Mouse (Mus musculus) brown adipose tissue, adult 24 weeks (tissue): ENCODE data around the gene Pla2g2d. TPM values are rescaled to one million over a fixed set of nuclear protein-coding genes. Genes with fewer than 3 reads are reported as not detected.
"Not testable (repeated sequence)": the region's sequence is repeated elsewhere in the genome, so short reads cannot be mapped to it uniquely, and the experiment has no call there.

Experiments used
- H3K27ac ChIP-seq: fragments of 200-500 bp; replicated peaks from 2 replicates; pipeline ENCODE4 v1.5.1; 2012; ENCODE audit warnings: low read depth, mild to moderate bottlenecking, low read length
- H3K4me1 ChIP-seq: fragments of 200-500 bp; 2 replicates; pipeline ENCODE4 v1.6.1; 2012; ENCODE audit warnings: low read length, mixed read lengths; ENCODE audit not compliant: control insufficient read depth, insufficient read depth, insufficient read length
- H3K4me3 ChIP-seq: fragments of 200-500 bp; 2 replicates; pipeline ENCODE4 v1.5.1; 2012; ENCODE audit warnings: low read depth, mild to moderate bottlenecking, low read length, moderate library complexity; ENCODE audit not compliant: insufficient read depth
- polyA plus RNA-seq: library from polyadenylated mRNA; stranded (reverse); fragments of >200 nt; gene quantifications from 2 replicates; pipeline ENCODE4 v1.2.4, GENCODE M21; 2012; ENCODE audit not compliant: missing spikeins, insufficient read depth, insufficient read length

Gene Pla2g2d
- polyA plus RNA-seq, 1 experiment, result 4.9 TPM

- no peak overlapping the region for H3K4me3 ChIP-seq
- H3K4me1 ChIP-seq, result no peaks in the 10 kb centered on the region
- no peak overlapping the region for H3K27ac ChIP-seq
These were observed 21.1 kb downstream of the Pla2g2d start for GRCm38 (mm10) chr4:138796513-138797216.

- H3K4me3 ChIP-seq, result no peak overlapping the region
These were observed 21.7 kb downstream of the Pla2g2d start for GRCm38 (mm10) chr4:138797217-138797570.

GRCm38 (mm10) chr4:138800134-138800744, 24.7 kb downstream of the Pla2g2d start:
- no peak overlapping the region for H3K4me3 ChIP-seq
- no peaks in the 10 kb centered on the region for H3K4me1 ChIP-seq
- no peak overlapping the region for H3K27ac ChIP-seq

More at GRCm38 (mm10) chr4:138797217-138797570, 21.7 kb downstream of the Pla2g2d start:
- no peak overlapping the region for H3K27ac ChIP-seq
- no peaks in the 10 kb centered on the region for H3K4me1 ChIP-seq

- Histone ChIP-seq H3K4me1 (no peaks in the 10 kb centered on the region), H3K4me3 (no peak overlapping the region), H3K27ac (no peak overlapping the region)
These were observed 26.1 kb downstream of the Pla2g2d start for GRCm38 (mm10) chr4:138801631-138802030.

GRCm38 (mm10) chr4:138802917-138803316, 27.4 kb downstream of the Pla2g2d start:
- Histone ChIP-seq H3K4me1 (no peaks in the 10 kb centered on the region), H3K4me3 (no peak overlapping the region), H3K27ac (no peak overlapping the region)

- H3K27ac ChIP-seq, result no peak overlapping the region
- H3K4me1 ChIP-seq, result no peaks in the 10 kb centered on the region
- no peak overlapping the region for H3K4me3 ChIP-seq
These were observed 29.7 kb downstream of the Pla2g2d start for GRCm38 (mm10) chr4:138805248-138805647.

- H3K27ac ChIP-seq, result no peak overlapping the region
- H3K4me3 ChIP-seq, result no peak overlapping the region
- no peaks in the 10 kb centered on the region for H3K4me1 ChIP-seq
These were observed 30.6 kb downstream of the Pla2g2d start for GRCm38 (mm10) chr4:138806160-138806559.

GRCm38 (mm10) chr4:138806920-138807541, 31.5 kb downstream of the Pla2g2d start:
- Histone ChIP-seq H3K4me1 (no peaks in the 10 kb centered on the region), H3K4me3 (no peak overlapping the region), H3K27ac (no peak overlapping the region)

- no peak overlapping the region for H3K4me3 ChIP-seq
These were observed 40.6 kb downstream of the Pla2g2d start for GRCm38 (mm10) chr4:138816166-138816565.

GRCm38 (mm10) chr4:138817736-138818135, 42.2 kb downstream of the Pla2g2d start:
- H3K4me1 ChIP-seq, result no peaks in the 10 kb centered on the region
- H3K4me3 ChIP-seq, result no peak overlapping the region
- H3K27ac ChIP-seq, result no peak overlapping the region

More at GRCm38 (mm10) chr4:138816166-138816565, 40.6 kb downstream of the Pla2g2d start:
- Histone ChIP-seq H3K4me1 (no peaks in the 10 kb centered on the region), H3K27ac (no peak overlapping the region)

GRCm38 (mm10) chr4:138819101-138819500, 43.6 kb downstream of the Pla2g2d start:
- Histone ChIP-seq H3K4me3 (no peak overlapping the region), H3K4me1 (no peaks in the 10 kb centered on the region), H3K27ac (no peak overlapping the region)

GRCm38 (mm10) chr4:138821036-138821435, 45.5 kb downstream of the Pla2g2d start:
- Histone ChIP-seq H3K4me1 (no peaks in the 10 kb centered on the region), H3K4me3 (no peak overlapping the region), H3K27ac (no peak overlapping the region)

GRCm38 (mm10) chr4:138824161-138824560, 48.6 kb downstream of the Pla2g2d start:
- not testable (repeated sequence) for H3K27ac ChIP-seq, H3K4me3 ChIP-seq, H3K4me1 ChIP-seq

- H3K27ac ChIP-seq, result no peak overlapping the region
- no peaks in the 10 kb centered on the region for H3K4me1 ChIP-seq
- H3K4me3 ChIP-seq, result no peak overlapping the region
These were observed 49.1 kb downstream of the Pla2g2d start for GRCm38 (mm10) chr4:138824660-138825059.

- Histone ChIP-seq H3K4me1 (no peaks in the 10 kb centered on the region), H3K27ac (no peak overlapping the region), H3K4me3 (no peak overlapping the region)
These were observed 50.4 kb downstream of the Pla2g2d start for GRCm38 (mm10) chr4:138825751-138826567.
